Mouse (Mus musculus) liver, embryonic 11.5 days (tissue): Measurements from ENCODE around the gene Smim13. TPM values are rescaled to one million over a fixed set of nuclear protein-coding genes. Genes with fewer than 3 reads are reported as not detected.
"Not testable (repeated sequence)": the region's sequence is repeated elsewhere in the genome, so short reads cannot be mapped to it uniquely, and the experiment has no call there.

Experiments used
- ATAC-seq: fragments of 200-750 bp; cut with Nextera tagmentation; replicated peaks from 2 replicates; pipeline ENCODE4 v1.8.0; 2017; ENCODE audit warnings: moderate number of reproducible peaks, mild to moderate bottlenecking, moderate TSS enrichment, moderate library complexity; ENCODE audit not compliant: low FRiP score
- DNase-seq: peaks from one replicate; pipeline ENCODE4 v3.0.0-alpha.2; 2017; ENCODE audit warnings: low spot score
- H3K27ac ChIP-seq: fragments of 300-500 bp; sonication (generic); 2 replicates; pipeline ENCODE4 v1.5.1; 2014; ENCODE audit warnings: mild to moderate bottlenecking, low read depth, low read length, control low read depth
- H3K27me3 ChIP-seq: fragments of 300-500 bp; sonication (generic); replicated peaks from 2 replicates; pipeline ENCODE4 v1.6.1; 2014; ENCODE audit warnings: low read length, mixed read lengths; ENCODE audit not compliant: control insufficient read depth, insufficient read depth
- H3K36me3 ChIP-seq: fragments of 300-500 bp; sonication (generic); 2 replicates; pipeline ENCODE4 v1.6.1; 2014; ENCODE audit warnings: mild to moderate bottlenecking, low read length, moderate library complexity, mixed read lengths; ENCODE audit not compliant: control insufficient read depth, insufficient read depth
- H3K4me1 ChIP-seq: fragments of 300-500 bp; sonication (generic); replicated peaks from 2 replicates; pipeline ENCODE4 v1.6.1; 2014; ENCODE audit warnings: low read length, mixed read lengths; ENCODE audit not compliant: control insufficient read depth, insufficient read depth
- H3K4me2 ChIP-seq: fragments of 300-500 bp; sonication (generic); 2 replicates; pipeline ENCODE4 v1.6.1; 2014; ENCODE audit warnings: mild to moderate bottlenecking, control low read depth, moderate library complexity
- H3K4me3 ChIP-seq: fragments of 300-500 bp; sonication (generic); 2 replicates; pipeline ENCODE4 v1.5.1; 2014; ENCODE audit warnings: low read depth, low read length, control low read depth
- H3K9ac ChIP-seq: fragments of 300-500 bp; sonication (generic); 2 replicates; pipeline ENCODE4 v1.6.1; 2014; ENCODE audit warnings: low read depth, low read length, control low read depth
- H3K9me3 ChIP-seq: fragments of 300-500 bp; sonication (generic); 2 replicates; pipeline ENCODE4 v1.6.1; 2016; ENCODE audit warnings: low read length, inconsistent platforms, mixed read lengths; ENCODE audit not compliant: control insufficient read depth
- WGBS: fragments of 180-500 bp; shearing (Covaris S2); extraction: QIAGEN DNeasy Blood & Tissue Kit; methylation state at CpG from one replicate; pipeline ENCODE4 v1.1.7; 2014; 5-methylcytosine and 5-hydroxymethylcytosine counted together
- polyA plus RNA-seq: library from polyadenylated mRNA; unstranded; fragments of >200 nt; fragmentation: Nextera tagmentation; extraction: Ambion mirVana; gene quantifications from 2 replicates; pipeline ENCODE4 v1.2.1, GENCODE M21; 2014

Smim13 gene
- polyA plus RNA-seq = 12.6 and 16.9 TPM in 2 replicates

DNA sequence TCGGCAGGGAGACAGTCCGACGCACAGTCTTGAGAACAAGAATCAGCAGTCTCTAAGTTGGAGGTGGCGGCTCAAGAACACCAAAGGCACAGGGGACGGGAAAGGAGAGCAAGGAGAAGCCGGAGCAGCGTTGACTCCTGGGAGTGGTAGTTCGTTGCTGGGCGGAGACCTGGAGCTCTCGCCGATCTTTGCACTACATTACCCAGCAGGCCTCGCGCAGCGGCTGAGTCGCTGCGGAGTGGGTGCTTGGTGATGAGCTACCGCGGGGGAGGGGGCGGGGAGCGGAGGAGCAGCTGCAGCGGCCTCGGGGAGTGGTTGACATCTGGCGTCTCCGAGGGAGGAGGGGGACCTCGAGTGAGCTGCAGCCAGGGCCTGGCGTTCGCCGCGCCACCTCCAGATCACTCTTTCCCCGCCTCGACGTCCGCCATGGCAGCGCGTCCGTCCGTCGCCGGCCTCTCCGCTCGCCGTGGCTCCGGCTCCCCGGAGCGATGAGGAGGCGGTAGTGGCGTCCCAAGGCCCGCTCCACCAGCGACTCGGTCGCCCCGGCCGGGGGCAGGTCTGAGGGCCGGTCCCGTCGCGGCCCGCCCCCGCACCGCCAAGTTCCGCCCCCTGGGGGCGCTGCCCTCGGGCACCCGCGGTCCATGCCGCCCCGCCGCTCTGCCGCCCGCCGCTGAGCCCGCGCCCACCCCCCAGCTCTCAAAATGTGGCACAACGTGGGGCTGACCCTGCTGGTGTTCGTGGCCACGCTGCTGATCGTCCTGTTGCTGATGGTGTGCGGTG, at the start of gene Smim13:
Gene Smim13 (plus strand): TSS at position 307 of the 780 bp plus-strand sequence.
- peak within 1 kb of the TSS; percentile 82 for H3K4me2 ChIP-seq
- H3K27ac ChIP-seq = peak within 1 kb of the TSS; percentile 84
- peak; percentile 95 for ATAC-seq
- H3K27me3 ChIP-seq = no peaks in the 10 kb centered on the region
- no peaks in the 10 kb centered on the region for H3K9me3 ChIP-seq
- DNase-seq = peak; percentile 93
- WGBS = under 1% methylated on average over 75 of the region's 78 CpGs
- peaks cover 12% of the 10 kb centered on the region for H3K4me1 ChIP-seq
- peak within 1 kb of the TSS; percentile 68 for H3K9ac ChIP-seq
- H3K4me3 ChIP-seq = peak within 1 kb of the TSS; percentile 88
- no peaks in the 10 kb centered on the region for H3K36me3 ChIP-seq

DNA sequence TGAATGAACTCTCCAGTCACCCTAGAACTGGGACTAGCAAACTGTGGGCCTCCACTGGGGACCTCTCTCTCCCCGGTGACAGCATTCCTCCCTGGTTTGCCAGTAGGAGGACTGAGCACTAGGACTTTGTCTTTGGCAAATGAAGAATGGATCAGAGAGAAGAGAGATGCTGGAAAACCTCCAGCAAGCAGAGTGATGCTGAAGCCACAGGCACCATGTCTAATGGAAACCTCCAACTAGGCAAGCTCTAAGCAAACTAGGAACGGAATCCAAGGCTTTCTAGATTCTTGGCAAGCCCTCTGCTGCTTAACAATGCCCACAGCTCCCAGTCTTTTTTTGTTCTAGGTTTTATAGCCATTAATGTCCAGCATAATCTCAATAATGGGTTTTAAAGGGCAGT, 48.8 kb upstream of the Smim13 start:
- no peaks in the 10 kb centered on the region for H3K36me3 ChIP-seq
- WGBS = 71% methylated on average over 2 of the region's 2 CpGs
- no peak overlapping the region for H3K9ac ChIP-seq
- ATAC-seq (no peak), DNase-seq (no peak)
- no peaks in the 10 kb centered on the region for H3K27me3 ChIP-seq
- H3K27ac ChIP-seq = no peak overlapping the region
- no peak overlapping the region for H3K4me2 ChIP-seq
- no peak overlapping the region for H3K4me3 ChIP-seq
- no peaks in the 10 kb centered on the region for H3K9me3 ChIP-seq
- no peaks in the 10 kb centered on the region for H3K4me1 ChIP-seq

DNA sequence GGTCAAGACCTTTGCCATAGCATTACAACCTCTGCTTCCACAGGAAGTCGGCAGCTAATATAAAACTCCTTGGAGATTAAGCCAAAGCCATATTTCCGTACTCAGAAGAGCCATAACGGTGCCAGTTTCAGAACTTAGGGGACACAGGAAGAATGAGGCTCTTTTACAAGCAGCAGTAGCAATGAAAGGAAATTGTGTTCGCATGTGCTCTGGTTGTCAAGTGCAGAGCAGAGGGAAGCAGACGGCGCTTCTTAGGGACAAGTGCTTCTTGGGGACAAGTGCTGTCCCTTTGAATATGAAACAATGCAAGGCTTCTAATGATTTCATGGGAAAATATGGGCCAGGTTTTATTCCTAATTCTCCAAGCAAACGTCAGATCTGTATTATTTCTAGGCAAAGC, 46.4 kb upstream of the Smim13 start:
- DNase-seq (no peak), ATAC-seq (no peak)
- Histone ChIP-seq H3K4me2 (no peak overlapping the region), H3K4me3 (no peak overlapping the region), H3K4me1 (no peaks in the 10 kb centered on the region), H3K36me3 (no peaks in the 10 kb centered on the region), H3K27ac (no peak overlapping the region), H3K9ac (no peak overlapping the region), H3K27me3 (no peaks in the 10 kb centered on the region), H3K9me3 (no peaks in the 10 kb centered on the region)
- 72% methylated on average over 7 of the region's 7 CpGs for WGBS

DNA sequence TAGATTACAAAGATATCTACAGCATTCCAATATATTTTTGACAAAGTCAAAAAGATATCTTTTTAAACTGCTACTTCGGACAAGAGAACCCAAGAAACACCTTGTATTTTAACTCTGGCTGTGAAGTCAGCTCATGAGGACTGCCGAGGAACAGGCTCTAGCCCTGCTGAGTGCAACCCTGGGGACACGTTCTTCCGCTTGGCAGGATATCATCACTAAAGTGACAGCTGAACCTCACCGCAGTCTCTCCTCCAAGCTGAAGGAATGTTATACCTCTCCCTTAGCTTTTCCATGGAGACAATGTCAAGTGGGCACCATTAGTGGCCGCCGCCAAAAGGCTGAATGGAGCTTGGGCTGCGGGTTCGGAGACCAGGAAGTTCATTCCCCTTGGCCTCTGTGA, 46.0 kb upstream of the Smim13 start:
- no peaks in the 10 kb centered on the region for H3K9me3 ChIP-seq

DNA sequence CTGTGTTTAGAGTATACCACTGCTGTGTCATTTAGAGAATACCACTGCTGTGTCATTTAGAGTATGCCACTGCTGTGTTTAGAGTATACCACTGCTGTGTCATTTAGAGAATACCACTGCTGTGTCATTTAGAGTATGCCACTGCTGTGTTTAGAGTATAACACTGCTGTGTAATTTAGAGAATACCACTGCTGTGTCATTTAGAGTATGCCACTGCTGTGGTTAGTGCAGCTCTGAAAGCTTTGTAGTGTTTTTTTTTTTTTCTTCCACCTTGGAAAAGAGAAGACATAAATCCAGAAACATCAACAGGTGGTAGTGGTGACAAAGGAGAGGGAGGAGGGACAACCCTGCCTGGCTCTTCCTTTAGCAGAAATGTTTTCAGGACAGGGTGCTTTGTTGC, 44.1 kb upstream of the Smim13 start:
- not testable (repeated sequence) for H3K4me3 ChIP-seq, H3K9ac ChIP-seq, ATAC-seq, H3K27ac ChIP-seq, H3K36me3 ChIP-seq, DNase-seq, H3K4me2 ChIP-seq, H3K27me3 ChIP-seq, H3K9me3 ChIP-seq, H3K4me1 ChIP-seq

More for the DNA sequence above, 46.0 kb upstream of the Smim13 start:
- no peaks in the 10 kb centered on the region for H3K4me1 ChIP-seq
- no peaks in the 10 kb centered on the region for H3K36me3 ChIP-seq
- no peaks in the 10 kb centered on the region for H3K27me3 ChIP-seq
- DNase-seq (no peak), ATAC-seq (no peak)
- 77% methylated on average over 9 of the region's 9 CpGs for WGBS
- no peak overlapping the region for H3K4me2 ChIP-seq
- H3K9ac ChIP-seq = no peak overlapping the region
- H3K4me3 ChIP-seq = no peak overlapping the region
- H3K27ac ChIP-seq = no peak overlapping the region

DNA sequence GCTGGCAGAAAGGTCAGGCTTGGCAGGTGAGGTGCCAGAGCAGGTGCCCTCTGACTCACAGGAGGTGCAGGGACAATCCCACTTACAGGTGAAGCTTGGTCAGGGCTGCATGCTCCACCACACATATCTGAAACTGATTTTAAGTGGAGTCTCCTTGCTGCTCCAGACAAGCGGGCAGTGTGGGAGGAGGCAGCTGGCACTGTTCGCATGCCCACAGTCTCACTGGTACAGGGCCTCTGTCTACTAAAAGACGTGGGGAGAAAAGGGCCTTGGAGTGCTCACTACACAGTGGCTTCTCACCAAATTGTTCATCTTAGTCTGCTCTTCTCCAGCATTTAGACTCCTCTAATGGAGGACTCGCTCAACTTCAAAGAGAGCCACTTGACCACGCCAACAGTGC, 43.4 kb upstream of the Smim13 start:
- ATAC-seq (no peak), DNase-seq (no peak)
- no peaks in the 10 kb centered on the region for H3K9me3 ChIP-seq
- WGBS = 80% methylated on average over 5 of the region's 5 CpGs
- H3K27me3 ChIP-seq = no peaks in the 10 kb centered on the region
- no peak overlapping the region for H3K4me3 ChIP-seq
- no peak overlapping the region for H3K9ac ChIP-seq
- no peak overlapping the region for H3K27ac ChIP-seq
- no peaks in the 10 kb centered on the region for H3K4me1 ChIP-seq
- no peaks in the 10 kb centered on the region for H3K36me3 ChIP-seq
- H3K4me2 ChIP-seq = no peak overlapping the region

DNA sequence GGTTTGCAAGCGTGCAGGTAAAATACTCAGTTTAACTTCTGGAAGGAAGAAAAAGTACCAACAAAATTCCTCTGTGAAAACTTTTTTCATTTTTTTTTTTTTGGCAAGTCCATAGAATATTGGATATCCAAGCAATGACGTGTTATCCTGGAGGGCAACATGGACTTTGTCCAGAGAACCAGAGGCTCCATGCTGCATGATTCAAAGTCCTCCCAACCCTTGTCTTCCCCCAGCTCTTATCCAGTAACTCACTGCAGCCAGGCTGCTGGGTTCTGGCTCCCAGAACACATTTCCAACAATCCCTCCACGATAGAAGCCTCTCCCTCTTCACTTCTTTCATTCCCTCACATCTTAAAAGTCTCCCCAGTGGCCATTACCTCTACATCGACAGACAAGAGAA, 38.4 kb upstream of the Smim13 start:
- DNase-seq = no peak
- H3K4me2 ChIP-seq = peak overlapping the region; percentile 20; the same call in 1 of the 2 replicates
- H3K4me3 ChIP-seq = no peak overlapping the region
- WGBS = 75% methylated on average over 4 of the region's 4 CpGs
- H3K4me1 ChIP-seq = peaks cover 5% of the 10 kb centered on the region; the same call in 1 of the 2 replicates
- H3K9me3 ChIP-seq = no peaks in the 10 kb centered on the region
- H3K27me3 ChIP-seq = no peaks in the 10 kb centered on the region
- H3K36me3 ChIP-seq = no peaks in the 10 kb centered on the region
- no peak overlapping the region for H3K27ac ChIP-seq
- no peak for ATAC-seq
- no peak overlapping the region for H3K9ac ChIP-seq

DNA sequence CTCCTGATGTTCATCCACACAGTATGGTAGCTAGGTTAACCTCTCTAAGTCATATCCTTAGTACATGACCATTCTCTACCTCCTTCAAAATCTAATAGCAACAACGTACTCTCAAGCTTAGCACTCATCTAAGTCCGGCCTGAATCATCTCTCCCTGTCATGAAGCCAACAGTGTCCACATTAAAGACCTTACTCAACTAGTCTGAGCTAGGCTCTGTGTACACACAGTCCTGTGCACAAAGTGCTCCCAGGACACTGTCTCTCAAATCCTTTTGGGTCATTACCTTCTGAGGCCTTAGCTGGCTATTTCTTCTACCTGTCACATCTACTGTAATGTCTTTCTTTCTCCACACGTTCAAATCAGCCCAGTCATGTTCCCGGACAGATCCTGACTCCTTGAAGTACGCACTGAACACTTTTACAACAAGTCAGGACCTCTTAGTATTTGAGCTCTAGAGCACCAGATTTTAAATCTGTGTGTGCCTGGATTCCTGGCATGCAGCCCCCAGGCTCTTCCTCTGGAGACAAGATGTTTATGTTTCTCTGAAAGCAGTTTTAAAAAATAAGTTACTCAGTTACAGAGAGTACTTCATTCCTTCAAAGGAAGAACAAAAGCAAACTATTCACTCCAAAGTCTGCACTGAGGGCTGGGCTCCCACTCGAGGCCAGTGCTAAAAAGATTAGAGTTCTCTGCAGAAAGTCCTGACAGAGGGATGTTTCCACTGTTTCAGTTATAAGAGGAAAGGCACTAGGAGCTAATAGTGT, 36.9 kb upstream of the Smim13 start:
- Histone ChIP-seq H3K36me3 (no peaks in the 10 kb centered on the region), H3K4me2 (no peak overlapping the region), H3K27me3 (no peaks in the 10 kb centered on the region), H3K9ac (no peak overlapping the region), H3K9me3 (no peaks in the 10 kb centered on the region), H3K4me1 (peaks cover 5% of the 10 kb centered on the region; the same call in 1 of the 2 replicates), H3K27ac (no peak overlapping the region), H3K4me3 (no peak overlapping the region)
- ATAC-seq = no peak
- WGBS = 61% methylated on average over 6 of the region's 6 CpGs
- no peak for DNase-seq
